Mouse (Mus musculus) left cerebral cortex, postnatal 14 days (tissue): ENCODE results near the gene Jag1. TPM values are rescaled to one million over a fixed set of nuclear protein-coding genes. Genes with fewer than 3 reads are reported as not detected.

Source experiments
- DNase-seq, 2 experiments: peaks; one replicate each; pipeline ENCODE4 v3.0.0; 2021 to 2022; ENCODE audit warnings: low spot score in 2 of 2, mixed read lengths in 1 of 2
- intact Hi-C: fragments of 180-260 bp; cut with DNase I; formaldehyde crosslinking; loops from one replicate; pipeline ENCODE4 v1.15.1; 2025
- total RNA-seq, 2 experiments: library from RNA; stranded (reverse); gene quantifications; 2 replicates each; pipeline ENCODE4 v1.2.3; 2021

Jag1 gene
- total RNA-seq, 2 experiments from 2014 or later: 6.0 to 6.5 TPM

- DNase-seq: no peak
- intact Hi-C loops: no loop called here
These were observed 42.2 kb downstream of the Jag1 start for GRCm38 (mm10) chr2:137074313-137074620.

GRCm38 (mm10) chr2:137073473-137074312, 42.8 kb downstream of the Jag1 start:
- DNase-seq: peak; percentile 13 to 48
- intact Hi-C loops: no loop called here

- intact Hi-C loops: no loop called here
- no peak for DNase-seq
These were observed 48.8 kb downstream of the Jag1 start for GRCm38 (mm10) chr2:137067479-137068110.

- intact Hi-C loops: no loop called here
- no peak for DNase-seq
These were observed 51.9 kb downstream of the Jag1 start for GRCm38 (mm10) chr2:137064513-137064912.

GRCm38 (mm10) chr2:137063829-137064228, 52.6 kb downstream of the Jag1 start:
- no peak for DNase-seq
- intact Hi-C loops: no loop called here

- DNase-seq: no peak
- intact Hi-C loops: no loop called here
These were observed 66.5 kb downstream of the Jag1 start for GRCm38 (mm10) chr2:137049906-137050305.

- DNase-seq: no peak
- intact Hi-C loops: no loop called here
These were observed 67.1 kb downstream of the Jag1 start for GRCm38 (mm10) chr2:137049367-137049766.

- intact Hi-C loops: no loop called here
- DNase-seq: no peak
These were observed 72.3 kb downstream of the Jag1 start for GRCm38 (mm10) chr2:137044122-137044521.

Other genes with a start within 250 kb of the Jag1 start
- gene AL731706.2, start 231.0 kb downstream of the Jag1 start, total RNA-seq: 10 to 100 TPM; 20.5 to 31.5 TPM
- 1 to 10 TPM; 9.1 to 9.4 TPM for gene Slx4ip, start 225.4 kb downstream of the Jag1 start, total RNA-seq
- gene AL731706.1, start 225.3 kb downstream of the Jag1 start, total RNA-seq: 10 to 100 TPM; 20.5 to 22.8 TPM
- gene Mkks, start 225.3 kb downstream of the Jag1 start, total RNA-seq: 10 to 100 TPM; 21.0 to 31.6 TPM